Mouse (Mus musculus): ENCODE measurements around the gene Gm14685.
A peak's percentile ranks its signal among the peaks of the same experiment; 100 is the strongest.
"Not testable (repeated sequence)": the region's sequence is repeated elsewhere in the genome, so short reads cannot be mapped to it uniquely, and the experiment has no call there.

Gm14685 gene

DNA sequence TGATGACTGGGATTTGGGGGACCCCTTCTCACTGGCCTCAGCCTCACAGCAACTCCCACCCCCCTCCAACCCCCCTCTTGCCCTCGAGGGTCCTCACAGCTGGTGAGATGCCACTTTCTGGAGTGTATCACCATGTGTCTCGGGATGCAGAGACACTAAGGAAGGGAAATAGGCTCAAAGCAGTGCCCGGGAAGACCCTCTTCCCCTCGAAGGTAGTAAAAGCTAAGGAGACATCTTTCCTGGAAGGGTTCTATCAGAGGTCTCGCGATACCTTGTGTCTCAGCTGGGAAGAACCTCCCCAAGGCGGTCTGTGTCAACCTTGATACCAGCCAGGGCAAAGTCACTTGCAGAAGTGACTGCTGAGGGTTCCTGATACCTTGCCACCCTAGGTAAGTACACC lies at the start of gene Gm14685:
Gm14685 (plus strand) TSS at position 301 of the 400 bp plus-strand sequence.
- DNase-seq (ENCODE audit: low read depth, low spot score) = not testable (repeated sequence)

DNA sequence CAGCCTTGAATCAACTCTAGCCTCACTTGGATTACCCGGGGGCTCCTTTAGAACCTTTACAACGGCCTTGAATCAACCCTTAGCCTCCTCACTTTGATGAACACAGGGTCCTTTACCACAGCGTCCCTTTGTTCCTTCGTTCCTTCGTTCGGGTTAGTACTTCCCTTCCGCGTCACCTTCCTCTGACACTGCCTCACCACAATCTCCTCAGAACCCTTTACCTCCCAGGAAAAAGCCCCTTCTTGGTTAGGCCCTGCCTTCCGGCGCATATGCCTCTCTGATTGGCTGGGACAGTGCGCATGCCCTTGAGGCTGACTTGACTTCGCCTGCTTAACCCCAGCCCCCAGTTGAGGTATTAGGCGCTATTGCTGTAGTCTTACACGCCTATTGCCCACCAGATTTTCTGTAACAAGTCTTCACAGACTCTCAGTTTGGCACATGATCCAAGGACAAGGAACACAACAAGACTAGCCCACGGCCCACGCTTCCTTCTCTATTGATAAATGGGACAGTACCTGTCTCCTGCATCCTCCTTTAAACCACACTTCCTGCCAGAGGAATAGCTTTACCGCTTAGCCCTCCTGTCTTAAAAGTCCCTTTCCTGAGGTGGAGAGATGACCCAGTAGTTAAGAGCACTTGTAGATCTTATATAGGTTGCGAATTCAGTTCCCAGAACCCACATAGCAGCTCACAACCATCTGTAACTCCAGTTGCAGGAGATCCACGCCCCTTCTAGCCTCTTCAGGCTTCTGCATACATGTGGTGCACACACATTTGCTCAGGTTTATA lies 34.4 kb upstream of the Gm14685 start, which contains the start of gene Xlr4a:
Xlr4a (minus strand) TSS at position 212 of the 789 bp plus-strand sequence.
- DNase-seq (ENCODE audit: low read depth, low spot score) = not testable (repeated sequence)

DNA sequence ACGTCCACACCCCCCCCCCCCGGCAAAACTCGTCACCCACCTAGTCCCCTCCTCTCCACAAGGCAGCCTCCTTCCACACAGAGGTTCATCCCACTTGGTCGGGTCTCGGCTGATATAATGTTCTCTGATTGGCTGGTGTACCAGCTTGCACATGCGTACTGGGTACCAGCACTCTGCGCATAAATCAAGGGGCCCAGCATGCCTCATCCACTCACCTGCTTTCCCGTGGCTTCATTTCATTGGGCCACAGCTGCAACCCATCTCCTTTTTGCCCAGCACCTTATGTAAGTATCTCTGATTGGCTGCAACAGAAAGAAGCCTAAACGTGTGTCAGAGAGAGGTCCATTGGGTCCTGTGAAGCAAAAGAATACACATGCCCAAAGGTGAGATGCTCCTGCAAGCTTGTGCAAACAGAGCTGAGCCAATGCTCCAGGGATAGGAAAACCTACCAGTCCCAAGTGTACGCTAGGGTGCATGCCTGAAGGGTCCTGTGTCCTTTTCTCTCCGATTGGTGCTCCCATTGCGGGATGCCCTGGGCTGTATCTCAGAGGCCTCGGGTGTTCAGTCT lies 19.8 kb upstream of the Gm14685 start, which contains the start of gene Xlr3a:
Xlr3a (minus strand) TSS at position 155 of the 568 bp plus-strand sequence.
- peak; percentile 21 for DNase-seq (ENCODE audit: low read depth, low spot score)

DNA sequence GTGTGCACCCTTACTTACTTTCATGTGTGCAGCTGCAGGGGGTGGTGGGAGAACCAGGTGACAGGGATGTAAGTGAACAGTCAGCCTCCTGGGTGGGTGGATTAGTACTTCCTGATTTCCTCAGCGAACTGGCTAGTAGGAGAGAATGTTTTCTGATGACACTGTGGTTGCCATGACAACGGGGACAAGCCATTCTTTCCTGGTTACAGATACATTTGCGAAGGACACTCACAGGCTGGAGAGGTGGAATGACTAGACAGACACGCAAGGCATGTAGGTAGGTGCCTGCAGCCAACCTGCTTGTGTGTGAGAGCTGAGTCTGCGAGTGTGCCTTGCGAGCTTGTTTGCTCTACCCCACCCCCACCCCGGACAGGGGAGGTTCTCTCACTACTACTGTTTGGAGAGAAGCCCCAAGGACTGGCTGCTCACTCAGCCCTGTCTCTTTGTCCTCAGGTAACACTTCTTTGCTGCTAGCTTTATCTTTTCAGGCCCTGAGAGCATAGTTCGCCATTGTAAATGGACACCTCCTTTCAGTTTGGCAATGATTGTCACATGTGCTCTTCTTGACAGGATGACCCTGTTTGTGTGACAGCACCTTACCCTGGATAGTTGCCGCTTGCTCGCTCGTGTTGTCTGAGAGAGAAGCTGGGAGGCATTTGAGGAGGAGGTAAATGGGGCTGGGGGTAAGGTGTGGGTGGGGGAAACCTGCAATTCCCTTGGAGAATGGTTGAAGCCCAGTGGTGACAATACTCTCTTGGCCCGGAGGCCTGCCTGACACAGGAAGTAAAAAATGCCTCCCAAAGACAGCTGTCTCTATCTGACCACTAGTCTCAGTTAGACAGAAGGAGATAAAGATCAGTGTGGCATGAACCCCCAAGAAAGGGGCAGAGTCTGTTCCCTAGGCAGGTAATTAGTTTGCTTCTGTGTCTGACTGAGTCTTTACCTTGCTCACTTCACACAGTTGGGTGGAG lies 6.3 kb downstream of the Gm14685 start:
- DNase-seq (ENCODE audit: low read depth, low spot score) = not testable (repeated sequence)

DNA sequence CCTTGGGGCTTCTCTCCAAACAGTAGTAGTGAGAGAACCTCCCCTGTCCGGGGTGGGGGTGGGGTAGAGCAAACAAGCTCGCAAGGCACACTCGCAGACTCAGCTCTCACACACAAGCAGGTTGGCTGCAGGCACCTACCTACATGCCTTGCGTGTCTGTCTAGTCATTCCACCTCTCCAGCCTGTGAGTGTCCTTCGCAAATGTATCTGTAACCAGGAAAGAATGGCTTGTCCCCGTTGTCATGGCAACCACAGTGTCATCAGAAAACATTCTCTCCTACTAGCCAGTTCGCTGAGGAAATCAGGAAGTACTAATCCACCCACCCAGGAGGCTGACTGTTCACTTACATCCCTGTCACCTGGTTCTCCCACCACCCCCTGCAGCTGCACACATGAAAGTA lies 26.4 kb downstream of the Gm14685 start:
- not testable (repeated sequence) for DNase-seq (ENCODE audit: low read depth, low spot score)

DNA sequence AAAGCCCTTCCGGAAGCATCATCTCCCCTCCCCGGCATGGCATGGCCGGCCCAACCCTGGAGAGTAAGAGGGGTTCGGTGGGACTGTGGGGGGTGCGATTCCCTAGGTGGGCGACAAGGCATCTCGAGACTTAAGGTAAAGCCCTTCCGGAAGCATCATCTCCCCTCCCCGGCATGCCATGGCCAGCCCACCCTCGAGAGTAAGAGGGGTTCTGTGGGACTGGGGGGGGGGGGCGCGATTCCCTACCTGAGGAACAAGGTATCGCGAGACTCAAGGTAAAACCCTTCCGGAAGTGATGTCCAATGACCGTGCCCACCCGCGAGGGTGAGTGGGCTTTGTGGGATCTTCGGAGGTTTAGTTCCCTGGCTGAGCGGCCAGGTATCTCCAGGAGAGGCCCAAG lies 31.6 kb downstream of the Gm14685 start, which contains the start of gene Xlr5b:
Xlr5b (plus strand) TSS at position 301 of the 400 bp plus-strand sequence.
- DNase-seq (ENCODE audit: low read depth, low spot score) = not testable (repeated sequence)

DNA sequence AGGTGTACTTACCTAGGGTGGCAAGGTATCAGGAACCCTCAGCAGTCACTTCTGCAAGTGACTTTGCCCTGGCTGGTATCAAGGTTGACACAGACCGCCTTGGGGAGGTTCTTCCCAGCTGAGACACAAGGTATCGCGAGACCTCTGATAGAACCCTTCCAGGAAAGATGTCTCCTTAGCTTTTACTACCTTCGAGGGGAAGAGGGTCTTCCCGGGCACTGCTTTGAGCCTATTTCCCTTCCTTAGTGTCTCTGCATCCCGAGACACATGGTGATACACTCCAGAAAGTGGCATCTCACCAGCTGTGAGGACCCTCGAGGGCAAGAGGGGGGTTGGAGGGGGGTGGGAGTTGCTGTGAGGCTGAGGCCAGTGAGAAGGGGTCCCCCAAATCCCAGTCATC lies 32.5 kb downstream of the Gm14685 start, which contains the start of gene DXBay18:
DXBay18 (minus strand) TSS at position 101 of the 400 bp plus-strand sequence.
- not testable (repeated sequence) for DNase-seq (ENCODE audit: low read depth, low spot score)

DNA sequence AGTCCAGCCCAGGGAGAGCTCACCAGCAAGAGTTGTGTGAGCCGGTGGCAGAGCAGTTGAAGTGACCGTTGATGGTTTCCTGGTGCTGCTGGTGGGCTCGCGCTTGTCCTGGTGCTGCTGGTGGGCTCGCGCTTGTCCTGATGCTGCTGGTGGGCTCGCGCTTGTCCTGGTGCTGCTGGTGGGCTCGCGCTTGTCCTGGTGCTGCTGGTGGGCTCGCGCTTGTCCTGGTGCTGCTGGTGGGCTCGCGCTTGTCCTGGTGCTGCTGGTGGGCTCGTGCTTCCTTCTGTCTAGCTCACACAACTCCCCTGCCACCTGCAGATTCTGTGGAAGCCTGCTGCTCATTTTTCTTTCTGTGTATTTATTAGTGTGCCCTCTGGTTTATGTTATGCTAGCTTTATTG lies 60.0 kb downstream of the Gm14685 start, which contains the start of gene Spin2d:
Spin2d (minus strand) TSS at position 101 of the 400 bp plus-strand sequence.
- DNase-seq (ENCODE audit: low read depth, low spot score) = not testable (repeated sequence)

Data from ZHBTc4 (cell line).